Mouse (Mus musculus) midbrain, embryonic 12.5 days (tissue): ENCODE data around the gene Sipa1l1. TPM values are rescaled to one million over a fixed set of nuclear protein-coding genes. Genes with fewer than 3 reads are reported as not detected.
A peak's percentile ranks its signal among the peaks of the same experiment; 100 is the strongest.

Experiments used
- ATAC-seq: fragments of 200-750 bp; cut with Nextera tagmentation; 2 replicates; pipeline ENCODE4 v1.8.0; 2017; ENCODE audit warnings: low read depth, moderate TSS enrichment, moderate library complexity; ENCODE audit not compliant: low FRiP score
- H3K27ac ChIP-seq: fragments of 300-500 bp; sonication (generic); replicated peaks from 2 replicates; pipeline ENCODE4 v1.5.1; 2016; ENCODE audit warnings: mild to moderate bottlenecking
- H3K27me3 ChIP-seq: fragments of 300-500 bp; sonication (generic); 2 replicates; pipeline ENCODE4 v1.6.1; 2016; ENCODE audit warnings: mild to moderate bottlenecking
- H3K36me3 ChIP-seq: fragments of 300-500 bp; sonication (generic); 2 replicates; pipeline ENCODE4 v1.6.1; 2016
- H3K4me1 ChIP-seq: fragments of 300-500 bp; sonication (generic); 2 replicates; pipeline ENCODE4 v1.6.1; 2016
- H3K4me2 ChIP-seq: fragments of 300-500 bp; sonication (generic); replicated peaks from 2 replicates; pipeline ENCODE4 v1.6.1; 2016; ENCODE audit warnings: mild to moderate bottlenecking, moderate library complexity
- H3K4me3 ChIP-seq: fragments of 300-500 bp; sonication (generic); 2 replicates; pipeline ENCODE4 v1.5.1; 2016; ENCODE audit warnings: mild to moderate bottlenecking
- H3K9ac ChIP-seq: fragments of 300-500 bp; sonication (generic); replicated peaks from 2 replicates; pipeline ENCODE4 v1.6.1; 2016; ENCODE audit warnings: mild to moderate bottlenecking, moderate library complexity
- H3K9me3 ChIP-seq: fragments of 300-500 bp; sonication (generic); 2 replicates; pipeline ENCODE4 v1.6.1; 2016; ENCODE audit warnings: mild to moderate bottlenecking
- whole genome bisulfite sequencing: fragments of 180-500 bp; shearing (Covaris S2); methylation state at CpG from one replicate; pipeline ENCODE4 v1.1.7; 2016; 5-methylcytosine and 5-hydroxymethylcytosine counted together
- polyA plus RNA-seq: library from polyadenylated mRNA; unstranded; fragments of >200 nt; fragmentation: Nextera tagmentation; extraction: Ambion mirVana; gene quantifications from 2 replicates; pipeline ENCODE4 v1.2.1, GENCODE M21; 2016

The Sipa1l1 gene
- 25.3 and 28.6 TPM in 2 replicates for polyA plus RNA-seq

DNA sequence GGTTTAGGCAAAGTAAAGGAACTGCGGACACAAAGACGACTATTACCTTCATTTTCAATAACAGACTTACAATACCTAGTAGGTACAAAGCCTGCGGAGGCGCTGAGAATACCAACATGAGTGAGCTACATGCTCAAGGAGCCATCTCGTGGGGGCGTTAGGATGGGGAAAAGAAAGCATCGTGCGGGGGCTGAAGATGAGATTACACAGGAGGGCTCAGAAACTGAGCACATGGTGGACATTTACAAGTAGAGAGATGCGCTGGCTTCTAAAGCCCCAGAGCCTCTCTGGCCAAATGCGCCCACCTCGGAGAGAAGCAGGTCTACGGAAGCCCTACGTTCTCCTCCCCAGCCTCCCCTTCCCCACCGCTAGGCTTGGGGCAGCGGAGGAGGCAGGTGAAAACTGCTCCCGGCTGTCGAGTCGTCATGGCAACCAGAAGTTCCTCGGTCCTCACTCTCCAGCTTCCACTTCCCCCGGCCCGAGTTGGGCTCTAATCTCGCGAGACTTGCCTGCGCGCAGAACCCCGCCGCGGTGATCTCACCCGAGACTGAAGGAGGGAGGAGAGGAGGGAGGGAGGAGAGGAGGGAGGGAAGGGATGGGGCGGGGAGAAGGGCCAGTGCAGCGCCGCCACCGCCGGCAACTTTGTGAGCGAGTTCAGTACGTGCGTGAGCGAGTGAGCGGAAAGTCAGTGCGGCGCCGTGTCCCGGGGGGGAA, at the start of gene Sipa1l1:
Sipa1l1 (plus strand) TSS at position 501 of the 714 bp plus-strand sequence.
- Histone ChIP-seq H3K27me3 (peaks cover 7% of the 10 kb centered on the region; the same call in 1 of the 2 replicates), H3K36me3 (no peaks in the 10 kb centered on the region), H3K4me2 (peak within 1 kb of the TSS; percentile 87), H3K4me3 (peak within 1 kb of the TSS; percentile 91), H3K27ac (peak within 1 kb of the TSS; percentile 96), H3K9ac (peak within 1 kb of the TSS; percentile 94), H3K9me3 (no peaks in the 10 kb centered on the region), H3K4me1 (peaks cover 42% of the 10 kb centered on the region)
- peak; percentile 89 for ATAC-seq
- WGBS = under 1% methylated on average over 29 of the region's 43 CpGs

DNA sequence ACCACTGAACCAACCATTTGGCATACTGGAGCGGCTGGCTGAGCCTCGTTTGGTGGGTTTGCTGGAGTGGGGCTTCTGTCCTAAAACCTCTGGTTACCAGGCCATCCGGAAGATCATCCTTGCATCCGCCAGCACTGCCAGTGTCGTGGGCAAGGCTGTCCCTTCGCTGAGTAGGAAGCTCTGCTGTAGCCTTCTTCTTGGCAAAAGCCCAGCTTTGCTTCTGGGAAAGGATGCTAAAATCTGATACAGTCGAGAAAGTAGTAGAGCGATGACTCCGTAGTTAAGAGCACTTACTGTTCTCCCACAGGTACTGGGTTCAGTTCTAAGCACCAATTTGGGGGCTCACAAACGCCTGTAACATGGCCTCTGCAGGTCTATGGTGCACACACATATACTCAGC, 47.2 kb upstream of the Sipa1l1 start:
- no peak overlapping the region for H3K9ac ChIP-seq
- 0 out of 2 replicates have a peak, but pooled peaks cover 7% of the 10 kb centered on the region for H3K4me1 ChIP-seq
- no peak overlapping the region for H3K4me2 ChIP-seq
- H3K27ac ChIP-seq = 0 out of 2 replicates have a peak overlapping the region, but pooled peaks have one; percentile 20
- WGBS = 82% methylated on average over 10 of the region's 10 CpGs
- no peak for ATAC-seq
- H3K27me3 ChIP-seq = no peaks in the 10 kb centered on the region
- H3K4me3 ChIP-seq = no peak overlapping the region
- no peaks in the 10 kb centered on the region for H3K9me3 ChIP-seq
- no peaks in the 10 kb centered on the region for H3K36me3 ChIP-seq

DNA sequence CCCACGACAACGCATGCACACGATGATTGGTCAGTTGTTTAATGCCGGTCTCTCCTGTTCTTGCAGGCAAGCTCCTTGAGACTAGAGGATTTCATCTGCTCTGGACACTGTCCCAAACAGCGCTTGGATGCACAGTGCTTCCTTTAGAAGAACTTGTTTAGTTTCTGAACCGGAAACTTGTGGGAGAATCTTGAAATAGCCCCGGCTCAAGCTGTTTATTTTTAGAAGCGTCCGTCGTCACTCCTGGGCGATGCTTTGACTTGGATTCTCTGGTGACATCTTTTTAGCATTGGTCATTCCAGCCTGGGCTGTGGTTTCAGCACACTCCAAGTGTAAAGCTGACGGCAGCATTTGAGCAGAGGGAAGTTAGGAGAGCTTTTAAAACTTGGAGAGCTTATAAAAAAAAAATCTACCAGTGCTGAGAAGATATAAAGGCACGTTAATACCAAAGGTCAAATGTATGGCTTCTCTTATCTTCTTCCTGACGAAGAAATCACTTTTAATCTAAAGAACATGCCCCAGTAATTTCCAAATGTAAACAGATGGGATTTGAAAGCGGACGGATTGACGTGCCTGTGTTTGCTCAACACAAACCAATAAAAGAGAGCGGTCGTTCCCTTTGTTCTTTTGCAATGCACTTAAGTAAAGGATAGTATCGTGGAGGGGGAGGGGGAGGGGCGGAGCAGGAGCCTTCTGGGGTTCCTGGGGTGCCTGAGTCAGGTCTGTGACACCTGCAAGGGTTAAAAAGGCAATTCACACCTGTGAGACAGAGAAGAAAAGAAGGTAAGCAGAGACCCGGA, 46.5 kb upstream of the Sipa1l1 start:
- H3K9me3 ChIP-seq = no peaks in the 10 kb centered on the region
- no peak overlapping the region for H3K4me3 ChIP-seq
- H3K27ac ChIP-seq = no peak overlapping the region
- H3K4me2 ChIP-seq = no peak overlapping the region
- H3K36me3 ChIP-seq = no peaks in the 10 kb centered on the region
- ATAC-seq = no peak
- H3K27me3 ChIP-seq = no peaks in the 10 kb centered on the region
- 0 out of 2 replicates have a peak, but pooled peaks cover 7% of the 10 kb centered on the region for H3K4me1 ChIP-seq
- 32% methylated on average over 22 of the region's 22 CpGs for WGBS
- no peak overlapping the region for H3K9ac ChIP-seq

DNA sequence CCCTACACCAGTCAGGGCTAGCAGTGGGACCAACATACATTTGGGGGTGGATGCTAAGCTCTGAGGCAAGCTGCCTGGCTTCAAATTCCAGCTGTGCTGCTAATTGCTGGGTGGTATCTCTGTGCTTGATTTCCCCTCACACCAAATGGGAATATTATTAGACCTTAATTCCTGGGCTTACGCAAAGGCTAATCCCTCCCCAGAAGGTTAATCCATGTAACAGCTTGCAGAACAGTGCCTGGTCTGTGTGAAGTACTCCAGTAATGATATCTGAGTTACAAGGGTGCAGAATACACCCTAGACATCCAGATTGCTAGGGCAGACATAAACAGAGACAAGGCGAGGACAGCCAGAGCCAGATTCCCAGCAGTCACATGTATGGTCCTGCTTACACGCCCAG, 42.3 kb upstream of the Sipa1l1 start:
- no peaks in the 10 kb centered on the region; the same call in 1 of the 2 replicates for H3K27me3 ChIP-seq
- 58% methylated on average over 3 of the region's 3 CpGs for WGBS
- H3K27ac ChIP-seq = no peak overlapping the region
- H3K4me1 ChIP-seq = peaks cover 11% of the 10 kb centered on the region; the same call in 1 of the 2 replicates
- H3K4me3 ChIP-seq = no peak overlapping the region
- no peaks in the 10 kb centered on the region for H3K36me3 ChIP-seq
- H3K4me2 ChIP-seq = no peak overlapping the region
- no peak overlapping the region for H3K9ac ChIP-seq
- ATAC-seq = no peak
- H3K9me3 ChIP-seq = no peaks in the 10 kb centered on the region

DNA sequence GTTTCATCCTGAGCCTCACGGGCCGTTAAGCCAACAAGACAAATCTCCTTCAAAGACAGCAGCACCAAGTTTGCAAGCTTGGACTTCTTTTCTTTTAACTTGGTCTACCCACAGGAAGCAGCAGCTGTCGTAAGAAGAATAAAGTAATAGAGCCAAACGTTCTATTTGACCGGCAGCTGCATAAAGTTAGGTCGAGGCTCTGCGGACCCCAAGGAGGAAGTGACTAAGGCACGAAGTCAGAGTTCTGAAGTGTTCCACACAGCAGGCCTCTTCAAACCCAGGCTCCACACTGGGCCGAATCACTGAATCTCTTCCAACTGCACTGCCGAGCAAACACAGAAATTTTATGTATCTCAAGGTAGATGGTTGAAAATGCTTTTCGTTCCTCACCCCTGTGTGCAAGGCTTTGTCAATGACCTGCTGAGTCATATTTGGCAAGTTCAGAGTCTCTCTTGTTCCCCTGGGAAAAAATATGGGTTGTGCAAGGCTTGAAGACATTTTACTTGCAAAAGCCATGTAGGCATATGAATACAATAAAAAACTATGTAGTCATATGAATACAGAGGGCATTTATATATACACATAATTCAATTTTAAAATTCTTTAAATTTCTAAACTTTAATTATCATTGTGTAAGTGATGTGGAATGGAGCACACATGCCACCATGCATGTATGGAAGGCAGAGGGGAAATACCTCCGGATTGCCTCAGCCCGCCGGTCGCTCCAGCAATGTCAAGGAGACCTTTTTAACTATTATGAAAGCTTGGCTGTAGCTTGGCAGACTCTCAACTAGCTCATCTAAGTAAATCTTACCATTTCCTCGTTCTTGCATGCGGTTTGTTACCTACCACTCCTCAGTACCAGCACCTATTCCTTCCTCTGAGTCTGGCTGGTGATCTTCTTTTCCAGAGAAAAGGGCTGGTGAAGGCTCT, 29.6 kb upstream of the Sipa1l1 start:
- no peak overlapping the region for H3K27ac ChIP-seq
- H3K27me3 ChIP-seq = no peaks in the 10 kb centered on the region
- no peaks in the 10 kb centered on the region for H3K4me1 ChIP-seq
- H3K36me3 ChIP-seq = no peaks in the 10 kb centered on the region
- no peak overlapping the region for H3K4me3 ChIP-seq
- H3K4me2 ChIP-seq = no peak overlapping the region
- no peak for ATAC-seq
- H3K9ac ChIP-seq = no peak overlapping the region
- H3K9me3 ChIP-seq = 0 out of 2 replicates have a peak, but pooled peaks cover 2% of the 10 kb centered on the region
- WGBS = 92% methylated on average over 17 of the region's 17 CpGs

DNA sequence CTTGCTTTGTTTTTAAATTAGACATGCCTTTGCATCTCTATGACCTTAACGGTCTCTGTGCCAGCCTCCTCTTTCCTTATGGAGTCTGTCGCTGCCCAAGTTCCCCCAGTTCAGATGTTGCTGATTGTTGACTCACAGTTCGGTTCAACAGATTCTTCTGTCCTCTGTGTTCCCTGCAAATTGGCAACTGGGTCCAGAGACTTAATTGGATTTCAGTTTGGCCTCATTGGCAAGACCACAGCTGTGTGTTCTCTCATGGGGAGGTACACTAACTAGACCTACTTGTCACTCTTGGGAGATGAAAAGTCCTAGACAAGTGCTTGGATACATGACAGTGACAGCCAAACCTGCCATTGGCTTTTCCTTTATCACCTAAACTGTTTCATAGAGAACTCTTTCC, 25.7 kb upstream of the Sipa1l1 start:
- Histone ChIP-seq H3K9me3 (no peaks in the 10 kb centered on the region), H3K4me1 (peaks cover 25% of the 10 kb centered on the region), H3K9ac (no peak overlapping the region), H3K36me3 (no peaks in the 10 kb centered on the region), H3K4me3 (no peak overlapping the region), H3K27me3 (no peaks in the 10 kb centered on the region), H3K27ac (no peak overlapping the region), H3K4me2 (no peak overlapping the region)
- WGBS = 90% methylated on average over 3 of the region's 3 CpGs
- no peak for ATAC-seq

DNA sequence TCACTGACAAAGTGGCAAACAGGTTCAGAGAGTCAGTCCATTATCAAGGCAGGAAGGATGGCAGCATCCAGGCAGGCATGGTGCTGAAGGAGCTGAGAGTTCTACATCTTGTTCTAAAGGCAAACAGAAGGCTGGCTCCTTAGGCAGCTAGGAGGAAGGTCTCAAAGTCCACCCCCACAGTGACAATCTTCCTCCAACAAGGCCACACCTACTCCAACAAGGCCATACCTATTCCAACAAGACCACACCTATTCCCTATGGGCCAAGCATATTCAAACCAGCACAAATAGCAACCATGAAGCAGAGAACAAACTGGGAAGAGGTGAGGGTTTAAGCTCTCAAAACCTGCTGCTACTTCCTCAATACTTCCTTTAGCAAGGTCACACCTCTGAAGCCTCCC, 23.9 kb upstream of the Sipa1l1 start:
- no peak overlapping the region for H3K27ac ChIP-seq
- H3K4me1 ChIP-seq = peaks cover 25% of the 10 kb centered on the region
- no peak overlapping the region for H3K4me3 ChIP-seq
- no peak overlapping the region for H3K9ac ChIP-seq
- no peak for ATAC-seq
- no peaks in the 10 kb centered on the region for H3K9me3 ChIP-seq
- H3K36me3 ChIP-seq = no peaks in the 10 kb centered on the region
- H3K4me2 ChIP-seq = no peak overlapping the region
- H3K27me3 ChIP-seq = peaks cover 4% of the 10 kb centered on the region; the same call in 1 of the 2 replicates

DNA sequence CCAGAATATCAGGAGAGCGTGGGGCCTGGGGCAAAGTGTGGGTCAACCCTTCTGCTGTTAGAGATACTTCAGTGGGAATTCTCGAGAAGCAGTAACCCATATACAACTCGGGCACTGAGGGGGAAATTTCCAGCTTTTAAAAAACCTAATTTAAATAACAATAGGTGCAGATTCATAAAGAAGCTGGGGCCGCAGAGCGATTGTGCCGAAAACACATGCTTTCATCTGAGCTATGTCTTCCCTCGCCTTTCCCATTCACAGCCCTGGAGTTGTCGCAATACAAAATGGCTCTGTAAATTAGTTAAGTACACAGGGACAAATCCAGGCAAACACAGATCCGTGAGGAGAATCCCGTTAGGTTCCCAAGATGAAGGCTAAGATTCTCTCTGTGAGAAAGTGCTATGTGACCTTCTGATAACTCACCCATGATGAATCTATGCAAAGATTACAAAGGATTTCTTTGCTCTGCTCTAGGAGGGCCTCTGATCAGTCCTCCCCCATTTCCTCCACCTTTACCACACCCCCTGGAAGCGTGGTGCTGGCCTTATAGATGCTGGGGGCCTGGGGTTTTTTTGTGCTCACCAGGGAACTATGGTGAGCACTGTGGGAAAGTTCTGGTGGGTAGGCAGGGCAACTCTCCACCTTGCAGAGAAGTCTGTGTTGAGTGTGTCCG, 22.0 kb upstream of the Sipa1l1 start:
- peaks cover 25% of the 10 kb centered on the region for H3K4me1 ChIP-seq
- no peaks in the 10 kb centered on the region for H3K36me3 ChIP-seq
- no peak overlapping the region for H3K4me3 ChIP-seq
- WGBS = 22% methylated on average over 12 of the region's 12 CpGs
- H3K9ac ChIP-seq = no peak overlapping the region
- H3K9me3 ChIP-seq = no peaks in the 10 kb centered on the region
- H3K27me3 ChIP-seq = peaks cover 4% of the 10 kb centered on the region; the same call in 1 of the 2 replicates
- H3K27ac ChIP-seq = no peak overlapping the region
- no peak overlapping the region for H3K4me2 ChIP-seq
- no peak for ATAC-seq

DNA sequence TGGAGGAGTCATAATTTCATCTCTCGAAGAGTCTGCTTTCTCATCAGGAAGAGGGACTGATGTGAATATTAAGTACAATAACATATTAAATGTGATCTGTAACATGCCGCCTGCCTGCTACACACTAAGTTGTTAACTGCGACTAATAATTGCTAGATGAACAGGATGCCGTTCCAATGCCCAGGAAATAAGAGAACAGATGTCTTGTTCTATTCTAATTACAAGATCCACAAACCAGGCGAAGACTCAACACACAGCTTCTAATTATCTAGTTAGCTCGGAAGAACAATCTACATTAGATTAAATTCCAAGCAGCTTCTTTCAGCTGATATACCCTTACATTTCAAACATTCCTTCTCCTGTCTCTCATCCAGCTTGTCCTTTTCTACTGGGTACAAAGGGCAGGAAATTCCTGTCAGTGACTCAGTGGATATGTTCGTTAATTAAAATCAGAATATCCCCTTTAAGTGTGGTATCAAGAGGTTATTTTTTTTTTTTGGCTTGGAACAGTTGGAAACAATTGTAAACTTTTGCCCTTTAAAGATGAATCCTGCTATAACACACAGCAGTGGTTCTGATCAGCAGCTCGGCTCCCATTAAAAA, 20.7 kb upstream of the Sipa1l1 start:
- H3K4me2 ChIP-seq = no peak overlapping the region
- H3K27me3 ChIP-seq = peaks cover 4% of the 10 kb centered on the region; the same call in 1 of the 2 replicates
- H3K9me3 ChIP-seq = no peaks in the 10 kb centered on the region
- ATAC-seq = no peak
- 70% methylated on average over 8 of the region's 8 CpGs for WGBS
- no peak overlapping the region for H3K4me3 ChIP-seq
- peaks cover 25% of the 10 kb centered on the region for H3K4me1 ChIP-seq
- no peak overlapping the region for H3K27ac ChIP-seq
- H3K36me3 ChIP-seq = no peaks in the 10 kb centered on the region
- H3K9ac ChIP-seq = no peak overlapping the region

DNA sequence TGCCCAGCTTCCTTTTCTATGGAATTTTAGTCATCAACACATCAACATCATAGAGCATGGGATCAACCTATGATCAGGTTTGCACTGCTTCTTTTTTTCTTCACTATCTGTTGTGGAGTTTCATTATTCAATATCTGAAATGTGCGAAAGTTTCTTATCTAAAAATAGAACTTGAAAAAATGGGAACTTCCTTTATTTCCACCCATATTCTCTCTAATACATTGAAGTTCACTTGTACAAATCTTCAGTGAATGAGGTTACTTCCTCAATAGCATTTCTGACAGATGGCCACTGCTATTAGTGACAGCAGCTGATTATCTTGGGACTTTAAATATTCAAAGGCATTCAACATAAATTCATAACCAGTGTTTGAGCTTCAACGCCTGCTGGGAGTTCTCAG, 18.1 kb upstream of the Sipa1l1 start:
- no peak overlapping the region for H3K9ac ChIP-seq
- H3K4me1 ChIP-seq = peaks cover 21% of the 10 kb centered on the region
- H3K4me3 ChIP-seq = no peak overlapping the region
- peaks cover 4% of the 10 kb centered on the region; the same call in 1 of the 2 replicates for H3K27me3 ChIP-seq
- no peaks in the 10 kb centered on the region for H3K9me3 ChIP-seq
- 80% methylated on average over 2 of the region's 2 CpGs for WGBS
- no peak overlapping the region for H3K4me2 ChIP-seq
- no peak for ATAC-seq
- H3K27ac ChIP-seq = no peak overlapping the region
- H3K36me3 ChIP-seq = no peaks in the 10 kb centered on the region

DNA sequence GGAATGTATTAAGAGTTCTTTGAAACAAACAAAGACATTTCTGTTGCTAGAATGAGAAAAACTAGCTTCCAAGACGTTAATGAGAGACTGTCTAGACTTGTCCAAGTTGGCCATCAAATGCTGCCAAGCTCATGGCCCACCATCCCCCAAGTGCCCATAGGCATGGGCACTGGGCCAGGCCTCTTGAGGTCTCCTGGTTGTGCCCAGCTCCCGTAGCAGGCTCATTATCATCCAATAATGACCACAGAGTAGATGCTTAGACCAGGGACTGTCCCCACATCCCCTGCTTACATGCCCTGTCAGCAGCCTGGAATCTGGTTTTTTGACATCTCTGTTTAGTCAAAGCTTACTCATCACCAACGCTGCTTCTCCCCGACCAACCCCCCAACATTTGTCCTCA, 14.6 kb upstream of the Sipa1l1 start:
- ATAC-seq = no peak
- Histone ChIP-seq H3K9me3 (no peaks in the 10 kb centered on the region), H3K4me3 (no peak overlapping the region), H3K27ac (no peak overlapping the region), H3K9ac (no peak overlapping the region), H3K4me1 (no peaks in the 10 kb centered on the region), H3K4me2 (no peak overlapping the region), H3K27me3 (no peaks in the 10 kb centered on the region), H3K36me3 (no peaks in the 10 kb centered on the region)
- whole genome bisulfite sequencing = 86% methylated on average over 4 of the region's 4 CpGs
